Mouse (Mus musculus) MEL (cell line): ENCODE results near the gene Slc29a1.

ENCODE experiments used
- CTCF ChIP-seq, 3 experiments: IDR thresholded peaks in 2 of 3; conservative IDR thresholded peaks in 1 of 3; 2 replicates each; pipeline ENCODE4 v1.5.1; 2011 to 2012; ENCODE audit warnings: low read length in 3 of 3, low read depth in 2 of 3, mild to moderate bottlenecking in 2 of 3, improper control_type of control experiment in 1 of 3, inconsistent platforms in 1 of 3, mixed read lengths in 1 of 3, moderate library complexity in 1 of 3; ENCODE audit not compliant: control insufficient read depth in 1 of 3, insufficient read depth in 1 of 3, poor library complexity in 1 of 3, severe bottlenecking in 1 of 3
- ELF1 ChIP-seq: IDR thresholded peaks from 2 replicates; pipeline ENCODE4 v1.6.1; 2014; ENCODE audit warnings: low read depth, mild to moderate bottlenecking, inconsistent platforms, low read length, improper control_type of control experiment, moderate library complexity
- HCFC1 ChIP-seq: IDR thresholded peaks from 2 replicates; pipeline ENCODE4 v1.6.1; 2012; ENCODE audit warnings: low read depth, mild to moderate bottlenecking, inconsistent platforms, low read length, improper control_type of control experiment, moderate library complexity
- MAZ ChIP-seq: IDR thresholded peaks from 2 replicates; pipeline ENCODE4 v1.6.1; 2012; ENCODE audit warnings: low read depth, mild to moderate bottlenecking, inconsistent platforms, low read length, improper control_type of control experiment
- MXI1 ChIP-seq: IDR thresholded peaks from 2 replicates; pipeline ENCODE4 v1.6.1; 2011; ENCODE audit warnings: mild to moderate bottlenecking, low read depth, low read length, improper control_type of control experiment
- MYC ChIP-seq: IDR thresholded peaks from 2 replicates; pipeline ENCODE4 v1.6.1; 2011; ENCODE audit warnings: low read depth, mild to moderate bottlenecking, low read length, improper control_type of control experiment, moderate library complexity
- UBTF ChIP-seq: IDR thresholded peaks from 2 replicates; pipeline ENCODE4 v1.6.1; 2012; ENCODE audit warnings: low read depth, mild to moderate bottlenecking, inconsistent platforms, low read length, improper control_type of control experiment, moderate library complexity, borderline replicate concordance; ENCODE audit not compliant: insufficient read depth
- ZNF384 ChIP-seq: IDR thresholded peaks from 2 replicates; pipeline ENCODE4 v1.6.1; 2012; ENCODE audit warnings: low read depth, mild to moderate bottlenecking, inconsistent platforms, low read length, improper control_type of control experiment

- TF ChIP-seq CTCF (IDR thresholded peaks at IDR 0.05 in 2 of 3, conservative IDR thresholded peaks at IDR 0.05 in 1 of 3; ENCODE audit: control insufficient read depth in 1 of 3, insufficient read depth in 1 of 3, low read depth in 2 of 3, low read length in 3 of 3, poor library complexity in 1 of 3, severe bottlenecking in 1 of 3): no peak
- TF ChIP-seq MAZ: no peak
- TF ChIP-seq ELF1: no peak
- TF ChIP-seq UBTF: no peak
- no peak for TF ChIP-seq MYC
- TF ChIP-seq MXI1: no peak
- no peak for TF ChIP-seq ZNF384
- no peak for TF ChIP-seq HCFC1
Measured at GRCm38 (mm10) chr17:45601877-45602304, 2.5 kb upstream of the Slc29a1 start, which contains the start of gene Mymx.
